Mouse (Mus musculus) spleen, adult 2 months (tissue): ENCODE data around the gene Fbxl3. TPM values are rescaled to one million over a fixed set of nuclear protein-coding genes. Genes with fewer than 3 reads are reported as not detected.
A peak's percentile ranks its signal among the peaks of the same experiment; 100 is the strongest.

Experiments
- DNase-seq, 2 experiments: peaks; one replicate each; pipeline versions ENCODE4 v3.0.0 to v3.0.0-alpha.2; 2012 to 2021; ENCODE audit warnings: low spot score in 2 of 2, low read depth in 1 of 2
- H3K27ac ChIP-seq: fragments of 200-500 bp; 2 replicates; pipeline ENCODE4 v1.5.1; 2012; ENCODE audit warnings: low read length, inconsistent platforms; ENCODE audit not compliant: insufficient read depth
- H3K27me3 ChIP-seq: fragments of 200-500 bp; 2 replicates; pipeline ENCODE4 v1.6.1; 2012; ENCODE audit warnings: mild to moderate bottlenecking, moderate library complexity, low read length, inconsistent platforms; ENCODE audit not compliant: control insufficient read depth, insufficient read depth
- H3K36me3 ChIP-seq: fragments of 200-500 bp; 2 replicates; pipeline ENCODE4 v1.6.1; 2012; ENCODE audit warnings: mild to moderate bottlenecking, low read length, inconsistent platforms; ENCODE audit not compliant: control insufficient read depth, insufficient read depth
- H3K4me1 ChIP-seq: fragments of 200-500 bp; 2 replicates; pipeline ENCODE4 v1.6.1; 2011; ENCODE audit warnings: inconsistent platforms; ENCODE audit not compliant: control insufficient read depth, insufficient read depth, insufficient read length
- H3K4me3 ChIP-seq: fragments of 200-500 bp; 2 replicates; pipeline ENCODE4 v1.5.1; 2011; ENCODE audit warnings: mild to moderate bottlenecking, inconsistent platforms; ENCODE audit not compliant: insufficient read depth, insufficient read length; ENCODE audit errors: extremely low read depth
- CTCF ChIP-seq: fragments of 200-500 bp; IDR thresholded peaks from 2 replicates; pipeline ENCODE4 v1.5.1; 2011; ENCODE audit warnings: mild to moderate bottlenecking, inconsistent platforms; ENCODE audit not compliant: insufficient read depth, insufficient read length, insufficient replicate concordance; ENCODE audit errors: extremely low read depth
- POLR2A ChIP-seq: fragments of 200-500 bp; IDR thresholded peaks from 2 replicates; pipeline ENCODE4 v1.6.1; 2011; ENCODE audit warnings: low read depth, low read length, inconsistent platforms
- WGBS: fragments of 180-500 bp; shearing (Covaris S2); methylation state at CpG from one replicate; pipeline ENCODE4 v1.1.7; 2018; 5-methylcytosine and 5-hydroxymethylcytosine counted together
- polyA plus RNA-seq: library from polyadenylated mRNA; depleted of rRNA; stranded (reverse); fragments of >200 nt; gene quantifications from 2 replicates; pipeline ENCODE4 v1.2.3, GENCODE M21; 2012

The Fbxl3 gene
- polyA plus RNA-seq, 1 experiment = 49.5 TPM

DNA sequence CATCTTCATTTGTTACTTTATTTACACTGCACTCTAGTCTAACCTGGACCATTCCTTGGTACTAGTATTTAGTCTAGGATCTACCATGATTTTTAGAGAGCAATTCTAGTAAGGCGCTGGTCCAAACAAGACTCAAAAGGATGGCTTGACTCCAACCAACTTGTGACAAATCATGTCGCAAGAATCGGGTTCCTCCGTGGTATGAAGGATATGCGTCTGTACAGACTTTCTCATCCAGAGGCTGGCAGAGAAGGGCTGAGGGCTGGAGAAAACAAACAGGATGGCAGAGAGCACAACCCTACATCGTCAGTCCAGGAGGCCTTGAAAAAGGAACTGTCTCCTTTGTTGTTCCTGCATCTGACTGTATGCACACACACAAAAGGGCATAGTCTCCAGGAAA is 2.7 kb downstream of the Fbxl3 start:
- peaks cover 3% of the 10 kb centered on the region; the same call in 1 of the 2 replicates for H3K4me1 ChIP-seq
- H3K27me3 ChIP-seq = no peaks in the 10 kb centered on the region
- no peak for TF ChIP-seq CTCF
- no peak for TF ChIP-seq POLR2A
- 71% methylated on average over 6 of the region's 6 CpGs for WGBS
- peaks cover 12% of the 10 kb centered on the region for H3K36me3 ChIP-seq
- no peak overlapping the region for H3K27ac ChIP-seq
- DNase-seq = no peak
- H3K4me3 ChIP-seq = no peak overlapping the region

DNA sequence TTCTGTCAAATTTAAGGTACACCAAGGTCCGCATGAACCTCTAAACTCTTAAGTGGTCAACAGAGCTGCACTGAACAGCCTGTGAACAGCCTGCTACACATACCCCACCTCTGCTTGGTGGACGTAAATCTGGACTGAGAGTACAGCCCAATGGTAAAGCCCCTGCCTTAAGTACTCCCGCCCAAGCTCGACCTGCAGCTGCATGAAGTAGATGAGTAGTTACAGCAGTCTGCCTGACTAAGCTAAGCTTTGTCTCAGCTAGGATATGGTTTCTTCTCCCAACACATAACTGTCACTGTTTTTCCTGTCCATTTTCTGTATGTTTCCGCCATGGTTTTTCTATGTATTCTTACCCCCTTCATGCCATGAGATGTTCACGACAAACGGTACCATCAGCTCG is 3.5 kb downstream of the Fbxl3 start:
- Histone ChIP-seq H3K27ac (no peak overlapping the region), H3K27me3 (no peaks in the 10 kb centered on the region), H3K36me3 (peaks cover 13% of the 10 kb centered on the region), H3K4me1 (peaks cover 3% of the 10 kb centered on the region; the same call in 1 of the 2 replicates), H3K4me3 (no peak overlapping the region)
- no peak for TF ChIP-seq POLR2A
- TF ChIP-seq CTCF = no peak
- WGBS = 91% methylated on average over 8 of the region's 8 CpGs
- DNase-seq = no peak

DNA sequence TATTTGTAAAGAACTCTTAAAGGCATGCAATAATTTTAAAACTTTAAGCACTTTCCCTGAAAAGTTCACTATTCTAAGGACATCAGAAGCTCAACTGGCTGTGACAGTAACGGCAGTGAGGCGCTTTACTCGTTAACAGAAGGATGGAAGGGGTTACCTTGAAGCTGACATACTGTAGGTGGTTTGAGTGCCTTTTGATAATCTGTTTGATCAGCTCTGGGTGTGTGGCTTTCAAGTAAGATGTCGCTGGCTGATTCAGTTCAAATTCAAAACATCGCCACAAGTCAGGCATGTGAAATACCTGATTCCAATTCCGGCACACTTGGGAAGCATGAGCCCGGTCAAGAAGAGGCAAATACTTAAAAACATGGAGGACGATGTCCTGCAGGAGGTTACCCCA is 4.3 kb downstream of the Fbxl3 start:
- 83% methylated on average over 8 of the region's 8 CpGs for WGBS

DNA sequence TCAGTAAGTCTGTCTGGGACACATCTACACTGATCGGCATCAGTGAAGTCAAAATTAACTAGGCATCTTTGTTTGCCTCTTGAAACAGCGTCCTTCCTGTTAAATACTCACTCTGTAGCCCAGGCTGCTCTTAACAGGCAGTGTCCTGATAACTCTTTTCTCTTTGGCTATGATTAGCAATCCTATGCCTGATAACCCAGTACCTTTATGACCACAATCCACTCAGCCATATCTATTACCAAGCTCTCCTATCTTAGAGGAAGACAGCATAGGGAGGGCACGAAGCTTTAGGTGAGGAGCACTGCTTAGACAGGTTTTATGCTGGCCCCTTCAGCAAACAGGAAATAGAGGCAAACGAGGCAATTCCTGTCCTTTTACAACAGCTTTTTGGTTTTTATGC is 5.7 kb downstream of the Fbxl3 start:
- Histone ChIP-seq H3K4me1 (peaks cover 3% of the 10 kb centered on the region; the same call in 1 of the 2 replicates), H3K27ac (no peak overlapping the region), H3K36me3 (peaks cover 16% of the 10 kb centered on the region), H3K4me3 (no peak overlapping the region), H3K27me3 (no peaks in the 10 kb centered on the region)
- 41% methylated on average over 4 of the region's 4 CpGs for WGBS
- TF ChIP-seq CTCF (no peak), POLR2A (no peak)
- DNase-seq = no peak

More for the DNA sequence above, 4.3 kb downstream of the Fbxl3 start:
- peaks cover 3% of the 10 kb centered on the region; the same call in 1 of the 2 replicates for H3K4me1 ChIP-seq
- H3K36me3 ChIP-seq = peaks cover 16% of the 10 kb centered on the region
- H3K27ac ChIP-seq = 0 out of 2 replicates have a peak overlapping the region, but pooled peaks have one; percentile 2
- DNase-seq = no peak
- no peak overlapping the region for H3K4me3 ChIP-seq
- TF ChIP-seq POLR2A (no peak), CTCF (no peak)
- no peaks in the 10 kb centered on the region for H3K27me3 ChIP-seq

DNA sequence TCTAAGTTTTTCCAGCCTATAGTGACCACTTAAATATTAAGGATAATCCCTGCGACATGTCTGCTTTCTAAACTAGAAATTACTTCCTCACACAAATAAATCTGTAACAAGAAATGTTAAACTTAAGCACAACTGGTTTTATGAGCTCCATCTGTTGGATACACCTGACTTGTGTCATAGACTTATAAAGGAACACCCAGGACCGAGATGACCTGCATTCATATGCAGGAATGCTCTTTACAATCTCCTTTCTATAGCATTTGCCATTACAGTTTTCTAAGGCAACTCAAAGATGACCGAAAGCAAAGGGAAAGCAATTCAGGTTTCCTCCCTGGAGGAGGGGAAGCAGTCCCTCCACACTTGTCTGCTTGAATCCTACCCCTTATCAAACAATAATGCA is 6.1 kb downstream of the Fbxl3 start:
- peaks cover 16% of the 10 kb centered on the region for H3K36me3 ChIP-seq
- TF ChIP-seq POLR2A (no peak), CTCF (no peak)
- H3K4me1 ChIP-seq = peaks cover 3% of the 10 kb centered on the region; the same call in 1 of the 2 replicates
- no peak overlapping the region for H3K4me3 ChIP-seq
- H3K27ac ChIP-seq = no peak overlapping the region
- no peak for DNase-seq
- WGBS = 92% methylated on average over 3 of the region's 3 CpGs
- no peaks in the 10 kb centered on the region for H3K27me3 ChIP-seq

DNA sequence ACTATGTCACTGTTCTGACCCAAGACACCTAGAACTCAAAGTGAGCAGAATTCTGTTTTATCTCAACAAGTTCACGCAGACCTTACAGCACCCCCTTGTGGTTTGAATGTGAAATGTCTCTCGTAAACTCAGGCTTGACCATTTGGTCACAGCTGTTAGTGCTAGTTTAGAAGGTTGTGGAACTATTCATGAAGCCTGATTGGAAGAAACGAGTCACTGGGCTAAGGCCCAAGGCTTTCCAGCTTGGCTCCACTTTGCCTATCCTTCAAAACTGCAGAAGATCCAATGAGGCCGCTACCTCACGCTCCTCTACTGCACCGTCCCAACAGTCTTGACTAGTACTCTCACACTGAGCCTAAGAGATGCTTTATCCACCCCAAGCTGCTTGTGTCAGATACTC is 10.7 kb downstream of the Fbxl3 start:
- Histone ChIP-seq H3K4me3 (no peak overlapping the region), H3K36me3 (peaks cover 28% of the 10 kb centered on the region), H3K4me1 (no peaks in the 10 kb centered on the region), H3K27ac (no peak overlapping the region), H3K27me3 (no peaks in the 10 kb centered on the region)
- DNase-seq = peak in 1 of 2 experiments; percentile 34
- 76% methylated on average over 6 of the region's 6 CpGs for WGBS
- peak; percentile 30; the same call in 1 of the 2 replicates for TF ChIP-seq CTCF
- no peak for TF ChIP-seq POLR2A

DNA sequence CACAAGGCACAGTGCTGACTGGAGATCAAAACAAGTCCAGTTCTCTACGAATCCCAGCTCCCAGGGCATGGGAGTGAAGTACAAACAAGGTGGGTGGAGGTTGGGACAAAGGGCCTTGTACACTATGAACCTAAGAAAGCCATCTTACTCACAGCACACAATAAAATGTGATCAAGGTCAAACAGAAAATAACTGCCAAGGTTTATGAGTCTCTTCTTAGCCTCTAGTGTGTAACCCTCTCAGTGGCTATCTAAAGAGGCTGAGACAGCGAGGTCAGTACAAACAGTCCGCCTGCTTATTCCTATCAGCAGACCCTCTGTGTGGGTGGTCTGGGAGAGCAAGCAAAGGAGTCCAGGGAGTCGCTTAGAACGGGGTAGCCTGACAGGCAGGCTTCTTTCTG is 11.5 kb downstream of the Fbxl3 start:
- DNase-seq = no peak
- TF ChIP-seq POLR2A = no peak
- TF ChIP-seq CTCF = no peak
- H3K27ac ChIP-seq = no peak overlapping the region
- H3K4me3 ChIP-seq = no peak overlapping the region
- H3K36me3 ChIP-seq = peaks cover 31% of the 10 kb centered on the region
- H3K27me3 ChIP-seq = no peaks in the 10 kb centered on the region
- whole genome bisulfite sequencing = 91% methylated on average over 5 of the region's 5 CpGs
- H3K4me1 ChIP-seq = no peaks in the 10 kb centered on the region
